Mouse (Mus musculus): ENCODE results near the gene S1pr4. TPM values are rescaled to one million over a fixed set of nuclear protein-coding genes. Genes with fewer than 3 reads are reported as not detected.

S1pr4 gene
- polyA plus RNA-seq, 1 experiment from 2014 or later = 0.79 TPM

Small RNAs within 50 kb of the gene (microRNA-seq; reads per million reads assigned to microRNA genes)
- not detected for gene Gm25595

Other genes starting within 250 kb of the S1pr4 start
- gene Matk, start 247.2 kb downstream of the S1pr4 start, polyA plus RNA-seq (2015; fragmentation: Nextera tagmentation; extraction: Ambion mirVana) = 60.4 and 72.8 TPM in 2 replicates
- 126 and 137 TPM in 2 replicates for gene Mrpl54, start 233.2 kb downstream of the S1pr4 start, polyA plus RNA-seq (2015; fragmentation: Nextera tagmentation; extraction: Ambion mirVana)
- 39.2 and 41.8 TPM in 2 replicates for gene Apba3, start 233.2 kb downstream of the S1pr4 start, polyA plus RNA-seq (2015; fragmentation: Nextera tagmentation; extraction: Ambion mirVana)
- gene Tjp3, start 208.6 kb downstream of the S1pr4 start, polyA plus RNA-seq (2015; fragmentation: Nextera tagmentation; extraction: Ambion mirVana) = 5.3 and 6.4 TPM in 2 replicates
- 128 and 144 TPM in 2 replicates for gene Pip5k1c, start 207.2 kb downstream of the S1pr4 start, polyA plus RNA-seq (2015; fragmentation: Nextera tagmentation; extraction: Ambion mirVana)
- gene Cactin, start 179.0 kb downstream of the S1pr4 start, polyA plus RNA-seq (2015; fragmentation: Nextera tagmentation; extraction: Ambion mirVana) = 26.3 and 30.6 TPM in 2 replicates
- gene Tbxa2r, start 171.4 kb downstream of the S1pr4 start, polyA plus RNA-seq (2015; fragmentation: Nextera tagmentation; extraction: Ambion mirVana) = 5.4 and 6.3 TPM in 2 replicates
- not detected in 2 replicates for gene Gipc3, start 156.9 kb downstream of the S1pr4 start, polyA plus RNA-seq (2015; fragmentation: Nextera tagmentation; extraction: Ambion mirVana)
- 31.7 TPM in 2 replicates for gene Hmg20b, start 149.7 kb downstream of the S1pr4 start, polyA plus RNA-seq (2015; fragmentation: Nextera tagmentation; extraction: Ambion mirVana)
- gene Mfsd12, start 142.6 kb downstream of the S1pr4 start, polyA plus RNA-seq (2015; fragmentation: Nextera tagmentation; extraction: Ambion mirVana) = 17.5 and 19.0 TPM in 2 replicates
- 0.49 and 1.1 TPM in 2 replicates for gene 4930404N11Rik, start 134.3 kb downstream of the S1pr4 start, polyA plus RNA-seq (2015; fragmentation: Nextera tagmentation; extraction: Ambion mirVana)
- gene Fzr1, start 121.6 kb downstream of the S1pr4 start, polyA plus RNA-seq (2015; fragmentation: Nextera tagmentation; extraction: Ambion mirVana) = 149 and 156 TPM in 2 replicates
- 99.8 and 108 TPM in 2 replicates for gene Dohh, start 115.7 kb downstream of the S1pr4 start, polyA plus RNA-seq (2015; fragmentation: Nextera tagmentation; extraction: Ambion mirVana)
- 7.9 and 9.4 TPM in 2 replicates for gene Gm48551, start 115.7 kb downstream of the S1pr4 start, polyA plus RNA-seq (2015; fragmentation: Nextera tagmentation; extraction: Ambion mirVana)
- gene Gm48552, start 111.1 kb downstream of the S1pr4 start, polyA plus RNA-seq (2015; fragmentation: Nextera tagmentation; extraction: Ambion mirVana) = 1.5 and 2.2 TPM in 2 replicates
- gene Smim24, start 107.1 kb downstream of the S1pr4 start, polyA plus RNA-seq (2015; fragmentation: Nextera tagmentation; extraction: Ambion mirVana) = 1.6 and 2.3 TPM in 2 replicates
- 24.5 and 34.5 TPM in 2 replicates for gene Nfic, start 44.5 kb downstream of the S1pr4 start, polyA plus RNA-seq (2015; fragmentation: Nextera tagmentation; extraction: Ambion mirVana)
- gene Celf5, start 17.4 kb downstream of the S1pr4 start, polyA plus RNA-seq (2015; fragmentation: Nextera tagmentation; extraction: Ambion mirVana) = 60.1 and 63.6 TPM in 2 replicates
- gene Ncln, start 3.7 kb downstream of the S1pr4 start, polyA plus RNA-seq (2015; fragmentation: Nextera tagmentation; extraction: Ambion mirVana) = 68.9 and 82.7 TPM in 2 replicates
- 0.81 and 1.1 TPM in 2 replicates for gene Gna15, start 24.1 kb upstream of the S1pr4 start, polyA plus RNA-seq (2015; fragmentation: Nextera tagmentation; extraction: Ambion mirVana)
- gene Gna11, start 45.1 kb upstream of the S1pr4 start, polyA plus RNA-seq (2015; fragmentation: Nextera tagmentation; extraction: Ambion mirVana) = 96.0 and 104 TPM in 2 replicates
- gene Aes, start 59.4 kb upstream of the S1pr4 start, polyA plus RNA-seq (2015; fragmentation: Nextera tagmentation; extraction: Ambion mirVana) = 457 and 712 TPM in 2 replicates
- 40.9 and 50.2 TPM in 2 replicates for gene Tle2, start 74.4 kb upstream of the S1pr4 start, polyA plus RNA-seq (2015; fragmentation: Nextera tagmentation; extraction: Ambion mirVana)
- gene Tle6, start 100.9 kb upstream of the S1pr4 start, polyA plus RNA-seq (2015; fragmentation: Nextera tagmentation; extraction: Ambion mirVana) = 9.0 and 9.2 TPM in 2 replicates
- 1.6 and 2.3 TPM in 2 replicates for gene BC025920, start 106.1 kb upstream of the S1pr4 start, polyA plus RNA-seq (2015; fragmentation: Nextera tagmentation; extraction: Ambion mirVana)
- 35.8 and 46.0 TPM in 2 replicates for gene Sirt6, start 127.7 kb upstream of the S1pr4 start, polyA plus RNA-seq (2015; fragmentation: Nextera tagmentation; extraction: Ambion mirVana)
- 18.2 and 19.2 TPM in 2 replicates for gene Ankrd24, start 128.4 kb upstream of the S1pr4 start, polyA plus RNA-seq (2015; fragmentation: Nextera tagmentation; extraction: Ambion mirVana)
- gene Gm10778, start 148.9 kb upstream of the S1pr4 start, polyA plus RNA-seq (2015; fragmentation: Nextera tagmentation; extraction: Ambion mirVana) = 6.2 and 6.6 TPM in 2 replicates
- gene Zfp433, start 204.7 kb upstream of the S1pr4 start, polyA plus RNA-seq (2015; fragmentation: Nextera tagmentation; extraction: Ambion mirVana) = 14.4 and 16.1 TPM in 2 replicates

Measured in hindbrain, embryonic 16.5 days (tissue).